Mouse (Mus musculus): ENCODE measurements at regions not wholly inside any gene's neighbourhood (a gene's known extent, or its start where the extent isn't known, plus 50 kb on each side); places are given as distances from the start of the nearest gene placed in this dataset.

GRCm38 (mm10) chr5:125997173-125997572 lies 465.6 kb downstream of the Tmem132b start:
- TF ChIP-seq TBP (IDR thresholded peaks at IDR 0.05; ENCODE audit: low read depth, low read length) (no peak), E2F4 (IDR thresholded peaks at IDR 0.05; ENCODE audit: borderline replicate concordance, low read depth, low read length) (no peak), POLR2AphosphoS5 (IDR thresholded peaks at IDR 0.05; ENCODE audit: borderline replicate concordance, low read depth, low read length) (no peak), USF1 (IDR thresholded peaks at IDR 0.05; ENCODE audit: low read depth, low read length) (no peak)
